Mouse (Mus musculus): Measurements from ENCODE around the gene Olfr295. TPM values are rescaled to one million over a fixed set of nuclear protein-coding genes. Genes with fewer than 3 reads are reported as not detected.

Gene Olfr295
- not detected in 2 replicates for polyA plus RNA-seq (2014; fragmentation: Nextera tagmentation; extraction: Ambion mirVana)

DNA sequence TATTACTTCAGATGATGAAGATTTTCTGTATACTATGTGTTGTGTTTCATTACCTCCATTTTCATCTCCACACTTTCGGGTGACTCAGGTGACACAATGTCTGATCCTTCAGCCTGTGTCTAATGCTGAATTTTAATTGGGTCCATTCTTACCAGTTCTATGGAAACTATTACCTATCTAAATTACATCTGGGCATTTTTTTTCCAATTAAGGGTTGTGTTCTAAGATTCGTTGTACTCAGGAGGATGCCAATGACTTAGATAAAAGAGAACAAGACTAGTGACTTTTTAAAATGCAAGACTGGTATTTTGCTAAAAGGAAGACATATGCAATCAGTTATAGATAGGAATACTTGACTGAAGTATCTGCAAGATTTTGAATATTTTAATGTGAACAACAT lies at the start of gene Olfr295:
Olfr295 (plus strand) TSS at position 301 of the 400 bp plus-strand sequence.
- no peak for DNase-seq (ENCODE audit: low spot score)
- Histone ChIP-seq H3K4me2 (replicated peaks) (no peak within 1 kb of the TSS), H3K36me3 (replicated peaks; ENCODE audit: control insufficient read depth, insufficient read depth) (no peaks in the 10 kb centered on the region), H3K4me1 (replicated peaks; ENCODE audit: control insufficient read depth, insufficient read depth, low read length) (no peaks in the 10 kb centered on the region), H3K27ac (no peak within 1 kb of the TSS), H3K9ac (no peak within 1 kb of the TSS), H3K27me3 (ENCODE audit: control insufficient read depth, insufficient read depth, low read length) (no peaks in the 10 kb centered on the region), H3K4me3 (replicated peaks; ENCODE audit: low read length) (no peak within 1 kb of the TSS), H3K9me3 (ENCODE audit: control insufficient read depth, low read length) (no peaks in the 10 kb centered on the region)
- ATAC-seq (ENCODE audit: low FRiP score): no peak
- 91% methylated on average over 2 of the region's 2 CpGs for WGBS

DNA sequence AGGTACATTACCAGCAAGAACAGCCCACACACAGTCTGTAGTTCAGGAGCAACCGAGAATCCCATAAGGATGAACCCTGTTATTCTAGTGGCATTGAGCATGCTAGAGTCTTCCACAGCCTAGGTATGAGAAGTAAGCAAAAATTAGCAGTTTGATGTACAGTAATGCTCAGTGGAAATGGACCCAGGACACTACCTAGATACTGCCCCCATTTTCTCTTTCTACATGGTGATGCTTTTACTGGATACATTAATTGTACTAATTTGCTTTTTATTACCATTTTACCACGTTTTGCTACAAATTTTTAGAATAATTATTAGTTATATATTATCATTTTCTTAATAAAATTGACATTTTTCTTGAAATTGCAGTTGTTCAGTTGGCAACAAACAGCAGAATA lies 32.9 kb downstream of the Olfr295 start, which contains the start of gene Olfr294:
Olfr294 (minus strand) TSS at position 101 of the 400 bp plus-strand sequence.
- Histone ChIP-seq H3K9me3 (ENCODE audit: control insufficient read depth, low read length) (no peaks in the 10 kb centered on the region), H3K36me3 (replicated peaks; ENCODE audit: control insufficient read depth, insufficient read depth) (no peaks in the 10 kb centered on the region), H3K4me1 (replicated peaks; ENCODE audit: control insufficient read depth, insufficient read depth, low read length) (no peaks in the 10 kb centered on the region), H3K4me2 (replicated peaks) (no peak within 1 kb of the TSS), H3K4me3 (replicated peaks; ENCODE audit: low read length) (no peak within 1 kb of the TSS), H3K9ac (no peak within 1 kb of the TSS), H3K27ac (no peak within 1 kb of the TSS), H3K27me3 (ENCODE audit: control insufficient read depth, insufficient read depth, low read length) (no peaks in the 10 kb centered on the region)
- DNase-seq (ENCODE audit: low spot score) (no peak), ATAC-seq (ENCODE audit: low FRiP score) (no peak)
- WGBS: 64% methylated on average over 2 of the region's 2 CpGs

Other genes starting within 250 kb of the Olfr295 start
- not detected in 2 replicates for gene Olfr307, start 246.3 kb upstream of the Olfr295 start, polyA plus RNA-seq (2014; fragmentation: Nextera tagmentation; extraction: Ambion mirVana)
- gene Olfr305, start 216.9 kb upstream of the Olfr295 start, polyA plus RNA-seq (2014; fragmentation: Nextera tagmentation; extraction: Ambion mirVana): not detected in 2 replicates
- gene Olfr304, start 197.2 kb upstream of the Olfr295 start, polyA plus RNA-seq (2014; fragmentation: Nextera tagmentation; extraction: Ambion mirVana): not detected in 2 replicates
- gene Olfr303, start 186.1 kb upstream of the Olfr295 start, polyA plus RNA-seq (2014; fragmentation: Nextera tagmentation; extraction: Ambion mirVana): not detected in 2 replicates
- gene Olfr301, start 180.0 kb upstream of the Olfr295 start, polyA plus RNA-seq (2014; fragmentation: Nextera tagmentation; extraction: Ambion mirVana): not detected in 2 replicates
- not detected in 2 replicates for gene Olfr299, start 123.9 kb upstream of the Olfr295 start, polyA plus RNA-seq (2014; fragmentation: Nextera tagmentation; extraction: Ambion mirVana)
- not detected in 2 replicates for gene Olfr298, start 91.4 kb upstream of the Olfr295 start, polyA plus RNA-seq (2014; fragmentation: Nextera tagmentation; extraction: Ambion mirVana)
- gene Olfr297, start 63.9 kb upstream of the Olfr295 start, polyA plus RNA-seq (2014; fragmentation: Nextera tagmentation; extraction: Ambion mirVana): not detected in 2 replicates
- not detected in 2 replicates for gene Olfr294, start 32.8 kb downstream of the Olfr295 start, polyA plus RNA-seq (2014; fragmentation: Nextera tagmentation; extraction: Ambion mirVana)
- gene Olfr293, start 65.2 kb downstream of the Olfr295 start, polyA plus RNA-seq (2014; fragmentation: Nextera tagmentation; extraction: Ambion mirVana): not detected in 2 replicates
- gene Olfr292, start 104.5 kb downstream of the Olfr295 start, polyA plus RNA-seq (2014; fragmentation: Nextera tagmentation; extraction: Ambion mirVana): not detected in 2 replicates
- 0.64 and 0.97 TPM in 2 replicates for gene Folh1, start 192.1 kb downstream of the Olfr295 start, polyA plus RNA-seq (2014; fragmentation: Nextera tagmentation; extraction: Ambion mirVana)
- gene Vmn2r77, start 211.2 kb downstream of the Olfr295 start, polyA plus RNA-seq (2014; fragmentation: Nextera tagmentation; extraction: Ambion mirVana): not detected in 2 replicates